In the genomic region with DNA sequence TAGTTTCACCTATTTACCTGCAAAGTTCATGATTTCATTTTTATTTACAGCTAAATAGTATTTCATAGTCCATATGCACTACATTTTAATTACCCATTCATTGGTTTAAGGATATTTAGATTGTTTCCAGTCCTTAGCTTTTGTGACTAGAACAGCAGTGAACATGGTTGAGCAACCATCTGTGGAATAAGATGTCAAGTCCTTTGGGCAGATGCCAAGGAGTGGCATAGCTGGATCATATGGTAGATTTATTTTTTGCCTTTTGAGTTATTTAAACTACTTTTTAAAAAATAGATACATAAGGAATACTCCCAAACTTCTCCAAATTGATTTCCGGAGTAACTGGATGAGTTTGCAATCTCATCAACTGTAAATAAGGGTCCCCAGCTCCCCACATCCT, we compare ENCODE assay signal across 20 mouse cellular contexts.
DNase-seq lines count a peak whose midpoint lies in the region; ATAC-seq and TF ChIP-seq lines count a peak whose summit lies in the region.
"Had no signal": no experiment of that assay in that cellular context is flagged by ENCODE, and none has a peak within 500 bp of the region (broad histone marks: within the 10 kb centered on the region; RNA-seq: fewer than 3 reads in every experiment).

No protein-coding gene starts in this region.

- TF ChIP-seq EP300 in lung, postnatal 0 days (IDR thresholded peaks at IDR 0.05), result no peak

- no peak overlapping the region for H3K27ac ChIP-seq in forebrain, postnatal 0 days (ENCODE audit: low read depth, low read length)
- H3K27ac ChIP-seq in forebrain, embryonic 14.5 days (ENCODE audit: low read depth, low read length), result no peak overlapping the region
- no peak overlapping the region for H3K27ac ChIP-seq in lung, embryonic 14.5 days (ENCODE audit: low read depth)
- no peak overlapping the region for H3K27ac ChIP-seq in lung, postnatal 0 days (ENCODE audit: low read length)
- H3K27ac ChIP-seq: embryonic facial prominence, embryonic 10.5 days; embryonic facial prominence, embryonic 12.5 days; forebrain, embryonic 13.5 days had no signal

- H3K4me2 ChIP-seq in forebrain, postnatal 0 days (ENCODE audit: low read depth), result no peak overlapping the region
- no peak overlapping the region for H3K4me2 ChIP-seq in forebrain, embryonic 14.5 days (ENCODE audit: low read length)
- H3K4me2 ChIP-seq in lung, embryonic 14.5 days, result no peak overlapping the region
- H3K4me2 ChIP-seq in lung, postnatal 0 days (replicated peaks; ENCODE audit: low read depth, low read length), result no peak overlapping the region
- H3K4me2 ChIP-seq: embryonic facial prominence, embryonic 12.5 days; forebrain, embryonic 13.5 days had no signal

- no peaks in the 10 kb centered on the region for H3K9me3 ChIP-seq in forebrain, postnatal 0 days (ENCODE audit: low read length)
- no peaks in the 10 kb centered on the region for H3K9me3 ChIP-seq in forebrain, embryonic 14.5 days (replicated peaks; ENCODE audit: control insufficient read depth, low read length)
- H3K9me3 ChIP-seq in lung, embryonic 14.5 days (ENCODE audit: low read depth, low read length), result no peaks in the 10 kb centered on the region
- H3K9me3 ChIP-seq in lung, postnatal 0 days (ENCODE audit: low read length), result no peaks in the 10 kb centered on the region
- H3K9me3 ChIP-seq: embryonic facial prominence, embryonic 10.5 days; embryonic facial prominence, embryonic 12.5 days; forebrain, embryonic 13.5 days had no signal

- TF ChIP-seq CTCF in forebrain, postnatal 0 days (IDR thresholded peaks at IDR 0.05; ENCODE audit: low read depth), result no peak
- TF ChIP-seq CTCF in lung, embryonic 14.5 days (IDR thresholded peaks at IDR 0.05; ENCODE audit: low read depth), result no peak
- no peak for TF ChIP-seq CTCF in lung, postnatal 0 days (IDR thresholded peaks at IDR 0.05)

- H3K9ac ChIP-seq in forebrain, postnatal 0 days, result no peak overlapping the region
- H3K9ac ChIP-seq in forebrain, embryonic 14.5 days (ENCODE audit: low read length), result no peak overlapping the region
- no peak overlapping the region for H3K9ac ChIP-seq in lung, embryonic 14.5 days
- H3K9ac ChIP-seq in lung, postnatal 0 days (replicated peaks; ENCODE audit: low read depth), result no peak overlapping the region
- H3K9ac ChIP-seq: embryonic facial prominence, embryonic 12.5 days; forebrain, embryonic 13.5 days had no signal

- peak; percentile 3 for DNase-seq in forebrain, postnatal 0 days
- no peak for DNase-seq in forebrain, embryonic 14.5 days (ENCODE audit: low spot score)
- peak; percentile 30 for DNase-seq in lung, embryonic 14.5 days
- DNase-seq in lung, postnatal 0 days (ENCODE audit: low spot score), result no peak
- DNase-seq in 3T3-L1 (ENCODE audit: low read depth, low spot score) (peak; percentile 64), adipocyte (ENCODE audit: low spot score) (peak; percentile 62)
- DNase-seq in adrenal gland, postnatal 25 days, result no peak
- DNase-seq: adrenal gland, adult 2 months; adrenal gland, postnatal 10 days; adrenal gland, postnatal 36 days; cerebellum, adult 11-12 months; cerebellum, adult 2 months; cerebellum, adult 9-10 months; cerebellum, postnatal 25 days had no signal

- ATAC-seq in forebrain, postnatal 0 days, result no peak
- ATAC-seq in forebrain, embryonic 14.5 days, result no peak
- ATAC-seq in lung, embryonic 14.5 days (ENCODE audit: insufficient read depth), result no peak
- no peak for ATAC-seq in lung, postnatal 0 days
- ATAC-seq: activated CD4-positive, CD25-positive, alpha-beta regulatory T cell, adult 4 months; forebrain, embryonic 13.5 days; forebrain, embryonic 16.5 days; Patski had no signal

- no peaks in the 10 kb centered on the region for H3K36me3 ChIP-seq in forebrain, postnatal 0 days (ENCODE audit: insufficient read depth)
- no peaks in the 10 kb centered on the region for H3K36me3 ChIP-seq in forebrain, embryonic 14.5 days (ENCODE audit: control insufficient read depth, insufficient read depth, low read length)
- H3K36me3 ChIP-seq in lung, embryonic 14.5 days (ENCODE audit: insufficient read depth), result no peaks in the 10 kb centered on the region
- no peaks in the 10 kb centered on the region for H3K36me3 ChIP-seq in lung, postnatal 0 days (ENCODE audit: insufficient read depth, low read length)
- H3K36me3 ChIP-seq: embryonic facial prominence, embryonic 10.5 days; embryonic facial prominence, embryonic 12.5 days had no signal

- H3K4me3 ChIP-seq in forebrain, postnatal 0 days (ENCODE audit: low read depth, low read length), result no peak overlapping the region
- no peak overlapping the region for H3K4me3 ChIP-seq in forebrain, embryonic 14.5 days (ENCODE audit: low read depth, low read length)
- no peak overlapping the region for H3K4me3 ChIP-seq in lung, embryonic 14.5 days (ENCODE audit: low read depth, low read length)
- H3K4me3 ChIP-seq in lung, postnatal 0 days (ENCODE audit: low read depth, low read length), result no peak overlapping the region
- H3K4me3 ChIP-seq: embryonic facial prominence, embryonic 10.5 days; embryonic facial prominence, embryonic 12.5 days; forebrain, embryonic 13.5 days had no signal

- no peaks in the 10 kb centered on the region for H3K4me1 ChIP-seq in forebrain, postnatal 0 days (ENCODE audit: insufficient read depth)
- no peaks in the 10 kb centered on the region for H3K4me1 ChIP-seq in forebrain, embryonic 14.5 days (ENCODE audit: control insufficient read depth, insufficient read depth, low read length)
- peaks cover 4% of the 10 kb centered on the region; the same call in 1 of the 2 replicates for H3K4me1 ChIP-seq in lung, embryonic 14.5 days (ENCODE audit: insufficient read depth)
- H3K4me1 ChIP-seq in lung, postnatal 0 days (ENCODE audit: insufficient read depth, low read depth, low read length), result no peaks in the 10 kb centered on the region
- H3K4me1 ChIP-seq: embryonic facial prominence, embryonic 12.5 days; forebrain, embryonic 13.5 days had no signal

- no peaks in the 10 kb centered on the region for H3K27me3 ChIP-seq in forebrain, postnatal 0 days (ENCODE audit: insufficient read depth, low read length)
- H3K27me3 ChIP-seq in forebrain, embryonic 14.5 days (replicated peaks; ENCODE audit: control insufficient read depth, insufficient read depth, low read length), result no peaks in the 10 kb centered on the region
- H3K27me3 ChIP-seq in lung, embryonic 14.5 days (ENCODE audit: insufficient read depth, low read length), result no peaks in the 10 kb centered on the region
- H3K27me3 ChIP-seq in lung, postnatal 0 days (replicated peaks; ENCODE audit: insufficient read depth, low read length), result no peaks in the 10 kb centered on the region
- H3K27me3 ChIP-seq: embryonic facial prominence, embryonic 12.5 days; forebrain, embryonic 13.5 days; Patski had no signal

- WGBS in forebrain, postnatal 0 days, result 91% methylated on average over 1 of the region's 1 CpGs
- 93% methylated on average over 1 of the region's 1 CpGs for WGBS in forebrain, embryonic 14.5 days
- WGBS in lung, embryonic 14.5 days, result 82% methylated on average over 1 of the region's 1 CpGs
- 87% methylated on average over 1 of the region's 1 CpGs for WGBS in lung, postnatal 0 days

Comparison
In these comparisons a context has a peak if more than half of its experiments do, and no peak if none do; other contexts are left out.
1. DNase-seq: peak in forebrain, postnatal 0 days (single experiment), lung, embryonic 14.5 days (single experiment), 3T3-L1 (single experiment) and adipocyte (single experiment); none in forebrain, embryonic 14.5 days (single experiment), lung, postnatal 0 days (single experiment) and adrenal gland, postnatal 25 days (single experiment).